Mouse (Mus musculus) testis, adult 2 months (tissue): ENCODE data around the gene Nt5m.

Source experiments
- CTCF ChIP-seq: fragments of 200-500 bp; IDR thresholded peaks from 2 replicates; pipeline ENCODE4 v1.5.1; 2012; ENCODE audit warnings: low read depth, mild to moderate bottlenecking, inconsistent platforms, low read length, moderate library complexity; ENCODE audit not compliant: control insufficient read depth, insufficient read depth, insufficient replicate concordance
- POLR2A ChIP-seq: fragments of 200-500 bp; IDR thresholded peaks from 2 replicates; pipeline ENCODE4 v1.6.1; 2012; ENCODE audit warnings: low read depth, mild to moderate bottlenecking, inconsistent platforms, low read length, moderate library complexity; ENCODE audit not compliant: control insufficient read depth

DNA sequence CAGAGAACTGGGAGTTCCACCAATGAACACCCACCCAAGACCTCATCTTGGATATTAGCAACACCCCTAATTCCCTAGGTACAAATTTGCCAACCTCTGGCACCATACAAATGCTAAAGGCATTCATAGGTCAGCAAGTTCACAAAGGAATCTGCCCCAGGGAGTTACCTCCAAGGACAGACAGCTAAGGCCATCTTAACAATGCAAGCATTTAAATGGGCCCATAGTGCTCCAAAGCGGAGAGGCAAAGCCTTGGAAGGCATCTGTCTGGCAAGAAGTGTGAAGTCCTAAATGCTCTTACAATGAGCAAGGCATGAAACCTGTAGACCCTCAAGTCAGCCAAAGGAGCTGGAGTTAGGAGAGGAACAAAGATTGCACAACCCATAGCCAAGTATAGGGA, 24.9 kb upstream of the Nt5m start:
- no peak for TF ChIP-seq CTCF
- no peak for TF ChIP-seq POLR2A
